Mouse (Mus musculus) forebrain, embryonic 16.5 days (tissue): ENCODE results near the gene Kcna6. TPM values are rescaled to one million over a fixed set of nuclear protein-coding genes. Genes with fewer than 3 reads are reported as not detected.
A peak's percentile ranks its signal among the peaks of the same experiment; 100 is the strongest.

Experiments used
- ATAC-seq: fragments of 200-750 bp; cut with Nextera tagmentation; 2 replicates; pipeline ENCODE4 v1.8.0; 2017; ENCODE audit warnings: mild to moderate bottlenecking, moderate library complexity
- H3K27ac ChIP-seq: fragments of 300-500 bp; sonication (generic); 2 replicates; pipeline ENCODE4 v1.5.1; 2014; ENCODE audit warnings: low read length, control low read depth
- H3K27me3 ChIP-seq: fragments of 300-500 bp; sonication (generic); replicated peaks from 2 replicates; pipeline ENCODE4 v1.6.1; 2014; ENCODE audit warnings: low read length; ENCODE audit not compliant: control insufficient read depth, insufficient read depth
- H3K36me3 ChIP-seq: fragments of 300-500 bp; sonication (generic); 2 replicates; pipeline ENCODE4 v1.6.1; 2014; ENCODE audit not compliant: control insufficient read depth, insufficient read depth
- H3K4me1 ChIP-seq: fragments of 300-500 bp; sonication (generic); replicated peaks from 2 replicates; pipeline ENCODE4 v1.6.1; 2014; ENCODE audit warnings: low read length; ENCODE audit not compliant: control insufficient read depth, insufficient read depth
- H3K4me2 ChIP-seq: fragments of 300-500 bp; sonication (generic); 2 replicates; pipeline ENCODE4 v1.6.1; 2014; ENCODE audit warnings: mild to moderate bottlenecking, low read length, control low read depth
- H3K4me3 ChIP-seq: fragments of 300-500 bp; sonication (generic); replicated peaks from 2 replicates; pipeline ENCODE4 v1.5.1; 2014; ENCODE audit warnings: mild to moderate bottlenecking, low read length, control low read depth
- H3K9ac ChIP-seq: fragments of 300-500 bp; sonication (generic); replicated peaks from 2 replicates; pipeline ENCODE4 v1.6.1; 2014; ENCODE audit warnings: low read depth, low read length, control low read depth
- H3K9me3 ChIP-seq: fragments of 300-500 bp; sonication (generic); 2 replicates; pipeline ENCODE4 v1.6.1; 2016; ENCODE audit warnings: low read length; ENCODE audit not compliant: control insufficient read depth
- WGBS: fragments of 180-500 bp; shearing (Covaris S2); extraction: QIAGEN DNeasy Blood & Tissue Kit; methylation state at CpG from one replicate; pipeline ENCODE4 v1.1.7; 2014; 5-methylcytosine and 5-hydroxymethylcytosine counted together
- polyA plus RNA-seq: library from polyadenylated mRNA; unstranded; fragments of >200 nt; fragmentation: Nextera tagmentation; extraction: Ambion mirVana; gene quantifications from 2 replicates; pipeline ENCODE4 v1.2.1, GENCODE M21; 2015

The Kcna6 gene
- polyA plus RNA-seq, 1 experiment from 2014 or later = 16.8 TPM

DNA sequence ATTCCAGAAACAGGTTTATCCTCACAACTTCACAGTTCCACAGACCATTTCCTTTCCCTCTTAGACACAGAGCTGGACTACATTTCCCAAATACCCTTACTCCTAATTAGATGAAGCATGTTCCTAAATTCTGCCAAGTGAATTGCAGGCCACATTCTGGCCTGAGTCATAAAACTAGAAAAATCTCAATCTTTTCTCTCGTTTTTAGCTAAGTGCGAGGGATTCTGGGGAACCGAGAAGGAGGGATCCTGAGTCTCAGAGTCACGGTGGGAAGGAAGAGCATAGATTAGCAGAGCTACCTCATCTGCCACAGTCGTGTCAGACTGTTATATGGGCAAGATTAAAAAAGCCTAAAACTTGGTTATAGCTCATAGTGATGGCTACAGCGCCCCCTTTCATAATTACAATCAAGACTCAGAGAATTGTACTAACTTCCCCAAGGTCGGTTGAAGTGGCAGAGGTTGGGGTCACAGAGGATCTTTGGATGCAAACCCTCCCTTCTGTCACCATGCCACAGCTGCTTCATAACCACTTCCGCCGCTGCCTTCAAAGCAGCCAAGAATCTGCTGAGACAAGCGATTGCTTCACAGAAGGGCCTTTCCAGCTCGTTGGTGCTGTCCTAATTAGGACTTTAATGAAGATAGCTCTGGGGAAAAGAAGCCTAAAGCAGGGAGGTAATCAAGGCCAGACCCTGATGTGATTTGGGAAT is 28.6 kb upstream of the Kcna6 start:
- WGBS = 54% methylated on average over 11 of the region's 11 CpGs
- H3K9me3 ChIP-seq = no peaks in the 10 kb centered on the region

DNA sequence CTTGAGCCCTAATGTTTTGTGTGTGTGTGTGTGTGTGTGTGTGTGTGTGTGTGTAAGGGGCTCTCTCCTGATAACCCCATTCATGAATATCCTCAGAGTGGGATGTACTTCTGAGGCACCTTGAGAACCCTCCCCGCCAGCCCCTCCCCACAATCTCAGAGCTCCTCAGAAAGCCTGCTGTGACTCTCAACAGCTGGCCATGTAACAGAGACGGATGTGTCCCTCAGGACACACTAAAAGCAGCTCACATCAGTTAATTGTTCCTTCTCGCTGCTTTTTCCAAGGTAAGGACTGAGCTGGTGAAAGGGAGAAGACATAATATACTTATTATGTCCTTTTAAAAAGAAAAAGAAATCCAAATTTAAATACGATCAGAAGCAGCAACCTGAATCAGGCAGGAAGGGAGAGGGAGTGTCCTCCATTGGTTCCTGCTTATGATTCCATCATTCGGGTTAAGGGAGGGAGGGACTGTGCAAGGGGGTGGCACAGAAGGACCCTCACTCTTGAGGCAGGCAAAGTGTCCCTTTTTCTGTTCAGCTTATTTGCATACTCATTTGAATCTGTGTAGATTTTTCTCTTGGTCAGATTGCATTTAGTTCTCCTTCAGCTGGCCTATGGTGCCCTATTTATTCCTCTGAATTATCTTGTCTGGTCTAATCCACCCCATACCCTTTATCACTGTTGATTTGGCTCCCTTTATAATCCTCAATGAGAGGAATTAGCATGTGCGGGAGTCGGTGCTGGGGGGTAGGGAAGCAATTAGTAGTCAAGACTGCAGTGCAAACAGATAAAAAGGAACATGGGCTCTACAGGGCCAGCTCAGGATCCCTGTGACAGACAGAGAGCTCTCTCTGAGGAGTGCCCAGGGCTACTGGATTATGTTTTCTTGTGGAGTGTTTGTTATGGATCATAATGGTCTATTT is 27.4 kb upstream of the Kcna6 start:
- no peaks in the 10 kb centered on the region for H3K36me3 ChIP-seq
- peak overlapping the region; percentile 48 for H3K27ac ChIP-seq
- H3K4me1 ChIP-seq = peaks cover 27% of the 10 kb centered on the region
- WGBS = 10% methylated on average over 7 of the region's 7 CpGs
- ATAC-seq = peak; percentile 63
- H3K4me2 ChIP-seq = no peak overlapping the region
- no peaks in the 10 kb centered on the region for H3K27me3 ChIP-seq
- no peak overlapping the region for H3K4me3 ChIP-seq
- H3K9me3 ChIP-seq = no peaks in the 10 kb centered on the region
- no peak overlapping the region for H3K9ac ChIP-seq

More for the DNA sequence above, 28.6 kb upstream of the Kcna6 start:
- Histone ChIP-seq H3K36me3 (no peaks in the 10 kb centered on the region), H3K27ac (peak overlapping the region; percentile 27; the same call in 1 of the 2 replicates), H3K27me3 (no peaks in the 10 kb centered on the region), H3K9ac (no peak overlapping the region), H3K4me1 (peaks cover 27% of the 10 kb centered on the region), H3K4me3 (no peak overlapping the region), H3K4me2 (no peak overlapping the region)
- ATAC-seq = no peak

DNA sequence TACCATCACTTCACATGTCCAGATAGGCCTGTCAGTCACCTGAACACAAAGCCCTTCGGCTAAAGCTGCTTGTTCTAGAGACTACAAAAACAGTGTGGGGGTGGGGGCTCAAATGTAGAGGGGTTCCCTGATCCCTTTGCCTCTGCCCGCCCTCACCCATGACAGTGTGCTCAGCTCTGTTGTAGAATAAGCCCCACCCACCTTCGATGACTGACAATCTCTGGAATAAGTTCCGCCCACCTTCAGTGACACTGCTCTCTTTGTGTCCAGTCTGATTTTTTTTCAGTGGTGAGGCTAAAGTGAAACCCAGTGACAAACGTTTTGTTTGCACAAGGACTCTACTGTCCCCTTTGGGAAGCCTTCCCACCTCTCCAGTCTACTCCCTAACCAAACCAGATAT is 26.1 kb upstream of the Kcna6 start:
- no peak overlapping the region for H3K9ac ChIP-seq
- peaks cover 27% of the 10 kb centered on the region for H3K4me1 ChIP-seq
- H3K27ac ChIP-seq = no peak overlapping the region
- no peak overlapping the region for H3K4me3 ChIP-seq
- ATAC-seq = no peak
- no peaks in the 10 kb centered on the region for H3K27me3 ChIP-seq
- H3K36me3 ChIP-seq = no peaks in the 10 kb centered on the region
- no peak overlapping the region for H3K4me2 ChIP-seq
- 52% methylated on average over 5 of the region's 5 CpGs for WGBS
- no peaks in the 10 kb centered on the region for H3K9me3 ChIP-seq

DNA sequence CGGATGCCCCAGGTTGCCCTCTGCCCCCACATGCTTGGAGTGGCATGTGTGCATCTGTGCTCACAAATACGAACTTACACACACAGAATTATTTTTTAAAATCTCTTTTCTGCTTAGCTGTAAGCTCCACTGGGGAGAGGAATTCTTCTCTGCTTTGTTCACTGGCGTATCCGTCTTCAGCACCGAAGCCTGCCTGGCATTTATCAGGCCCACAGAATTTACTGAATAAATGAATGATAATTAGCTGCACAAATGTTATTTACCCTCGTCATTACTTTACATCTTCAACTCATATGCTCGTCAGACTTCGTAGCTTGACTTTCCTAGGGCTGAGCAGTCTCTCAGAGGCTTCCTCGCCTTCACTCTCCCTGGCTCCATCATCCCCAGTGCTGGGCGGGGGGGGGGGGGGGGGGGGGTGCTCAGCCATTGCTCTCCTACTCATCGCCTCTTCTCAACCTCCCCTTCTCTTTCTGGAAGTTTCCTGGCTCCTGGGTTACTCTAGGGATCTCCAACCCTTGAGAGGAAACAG is 24.2 kb upstream of the Kcna6 start:
- peak overlapping the region; percentile 44 for H3K9ac ChIP-seq
- WGBS = 38% methylated on average over 11 of the region's 11 CpGs
- no peaks in the 10 kb centered on the region for H3K36me3 ChIP-seq
- no peaks in the 10 kb centered on the region for H3K9me3 ChIP-seq
- peak overlapping the region; percentile 77 for H3K27ac ChIP-seq
- no peaks in the 10 kb centered on the region for H3K27me3 ChIP-seq
- peak; percentile 69 for ATAC-seq
- peaks cover 27% of the 10 kb centered on the region for H3K4me1 ChIP-seq
- no peak overlapping the region for H3K4me2 ChIP-seq
- H3K4me3 ChIP-seq = no peak overlapping the region

DNA sequence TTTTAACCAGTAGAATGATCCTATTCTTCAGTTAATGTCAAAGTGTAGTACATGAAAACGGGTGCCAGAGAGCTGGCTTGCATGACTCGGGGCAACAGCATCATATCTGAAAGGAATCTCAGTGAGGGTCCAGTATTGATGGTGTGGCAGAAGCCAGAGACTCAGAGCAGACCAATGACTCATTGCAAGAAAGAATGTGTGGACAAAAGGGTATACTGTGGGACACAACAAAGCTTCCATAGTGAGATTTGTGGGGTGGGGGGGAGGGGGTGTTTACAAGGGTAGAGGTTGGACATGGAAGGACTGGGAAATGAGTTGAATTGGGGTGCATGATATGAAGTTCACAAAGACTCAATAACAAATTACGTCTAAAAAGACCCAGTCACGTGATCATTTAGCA is 20.9 kb upstream of the Kcna6 start:
- Histone ChIP-seq H3K4me3 (no peak overlapping the region), H3K9ac (no peak overlapping the region), H3K27ac (no peak overlapping the region), H3K4me2 (no peak overlapping the region), H3K9me3 (no peaks in the 10 kb centered on the region), H3K4me1 (peaks cover 8% of the 10 kb centered on the region), H3K36me3 (no peaks in the 10 kb centered on the region), H3K27me3 (no peaks in the 10 kb centered on the region)
- no peak for ATAC-seq
- WGBS = 83% methylated on average over 4 of the region's 4 CpGs

DNA sequence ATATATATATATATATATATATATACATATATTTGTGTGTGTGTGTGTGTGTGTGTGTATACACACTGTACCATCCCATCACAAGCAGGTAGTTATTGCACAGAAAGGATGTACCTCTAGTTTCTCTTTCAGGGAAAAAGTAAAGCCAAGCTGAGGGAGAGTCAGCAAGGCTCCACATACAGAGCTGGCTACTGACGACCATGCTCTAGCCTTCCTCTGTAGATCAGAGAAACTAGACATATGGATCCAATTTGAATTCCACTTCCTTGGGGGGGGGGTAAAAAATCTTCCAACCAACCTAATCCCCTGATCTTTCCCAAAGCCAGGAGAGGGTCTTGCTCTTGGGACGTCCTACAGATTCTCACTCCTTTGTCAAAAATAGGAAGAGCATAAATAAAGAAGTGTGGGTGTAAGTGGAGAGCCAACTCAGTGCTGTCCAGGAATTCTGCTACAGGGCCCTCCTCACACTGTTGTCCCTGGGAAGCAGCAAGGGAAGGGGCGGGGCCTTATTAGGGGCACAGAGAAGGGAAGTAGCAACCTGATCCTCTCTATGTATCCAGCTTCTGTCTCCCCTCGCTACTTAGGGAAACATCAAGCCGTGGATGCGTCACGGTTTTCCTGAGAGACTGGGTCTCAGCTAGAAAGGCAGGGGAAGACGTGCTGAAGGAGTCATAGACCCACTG is 15.4 kb upstream of the Kcna6 start:
- Histone ChIP-seq H3K9ac (no peak overlapping the region), H3K4me2 (no peak overlapping the region), H3K9me3 (no peaks in the 10 kb centered on the region), H3K27me3 (no peaks in the 10 kb centered on the region), H3K36me3 (no peaks in the 10 kb centered on the region), H3K4me3 (no peak overlapping the region), H3K27ac (no peak overlapping the region), H3K4me1 (no peaks in the 10 kb centered on the region)
- WGBS = 36% methylated on average over 8 of the region's 8 CpGs
- ATAC-seq = no peak

DNA sequence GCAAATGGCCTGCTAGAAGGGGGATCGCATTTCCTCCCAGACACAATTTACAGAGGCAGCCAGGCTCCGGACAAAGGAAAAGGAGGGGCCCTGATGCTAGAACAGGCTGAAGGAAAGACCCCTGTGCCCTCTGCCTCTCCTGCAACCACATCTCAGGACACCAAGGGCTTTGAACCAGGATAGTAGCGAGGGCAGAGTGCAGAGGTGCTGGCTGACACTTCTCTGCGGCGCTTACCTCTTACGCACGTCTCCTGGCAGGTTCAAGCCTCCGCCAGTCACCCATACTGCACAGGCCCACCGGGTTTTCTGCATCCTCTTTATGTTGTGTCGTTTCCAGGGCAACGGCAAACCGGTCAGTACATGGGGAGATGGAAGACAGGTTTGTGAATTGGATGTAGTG is 12.0 kb upstream of the Kcna6 start:
- WGBS = 39% methylated on average over 12 of the region's 12 CpGs
- no peak overlapping the region for H3K4me3 ChIP-seq

DNA sequence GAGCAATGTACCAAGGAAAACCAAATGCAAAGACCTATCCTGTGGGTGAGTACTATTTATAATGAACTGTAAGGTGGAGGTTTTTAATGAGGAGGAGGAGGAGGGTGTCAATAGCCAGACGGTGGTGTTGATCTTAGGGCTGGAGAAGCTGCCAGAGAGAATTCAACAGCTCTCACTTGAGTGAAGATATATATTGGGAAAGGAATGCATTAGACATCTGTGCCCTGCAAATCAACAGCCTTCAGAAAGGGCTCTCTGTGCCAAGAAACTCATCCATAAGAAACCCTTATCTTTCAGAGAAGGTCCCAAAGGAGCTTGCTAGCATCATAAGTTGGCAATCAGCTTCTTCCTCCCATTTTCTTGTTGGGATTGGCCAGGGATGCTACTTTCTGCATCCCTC is 5.4 kb upstream of the Kcna6 start:
- Histone ChIP-seq H3K9me3 (no peaks in the 10 kb centered on the region), H3K36me3 (no peaks in the 10 kb centered on the region), H3K27me3 (no peaks in the 10 kb centered on the region), H3K4me2 (no peak overlapping the region), H3K9ac (no peak overlapping the region), H3K27ac (no peak overlapping the region), H3K4me1 (peaks cover 3% of the 10 kb centered on the region; the same call in 1 of the 2 replicates), H3K4me3 (no peak overlapping the region)
- ATAC-seq = no peak
- WGBS = 39% methylated on average over 1 of the region's 1 CpGs

More for the DNA sequence above, 12.0 kb upstream of the Kcna6 start:
- no peaks in the 10 kb centered on the region for H3K27me3 ChIP-seq
- no peak overlapping the region for H3K27ac ChIP-seq
- no peaks in the 10 kb centered on the region for H3K4me1 ChIP-seq
- no peak overlapping the region for H3K4me2 ChIP-seq
- H3K9me3 ChIP-seq = no peaks in the 10 kb centered on the region
- H3K36me3 ChIP-seq = no peaks in the 10 kb centered on the region
- H3K9ac ChIP-seq = no peak overlapping the region
- peak; percentile 61; the same call in 1 of the 2 replicates for ATAC-seq

DNA sequence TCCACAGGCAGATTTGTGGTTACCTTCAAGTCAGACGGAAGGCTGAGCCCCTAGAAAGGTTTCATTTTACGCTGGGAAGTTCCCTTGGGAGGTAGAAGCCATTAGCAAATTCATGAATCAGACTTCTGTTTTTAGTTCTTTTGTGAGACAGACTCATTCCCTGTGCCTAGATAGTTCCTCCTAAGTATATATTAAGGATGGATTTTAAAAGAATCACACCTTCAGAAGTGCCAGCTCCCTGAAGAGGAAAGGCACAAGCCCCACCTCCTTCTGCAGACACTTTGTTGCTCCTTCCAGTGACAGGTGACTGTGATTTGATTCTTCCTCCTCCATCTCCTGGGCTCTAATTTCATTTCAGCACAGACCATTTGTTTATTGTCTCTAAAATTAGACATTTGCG is 2.1 kb upstream of the Kcna6 start:
- Histone ChIP-seq H3K9me3 (no peaks in the 10 kb centered on the region), H3K9ac (no peak overlapping the region), H3K27ac (no peak overlapping the region), H3K27me3 (peaks cover 2% of the 10 kb centered on the region; the same call in 1 of the 2 replicates), H3K4me3 (no peak overlapping the region), H3K4me1 (peaks cover 15% of the 10 kb centered on the region), H3K4me2 (no peak overlapping the region), H3K36me3 (no peaks in the 10 kb centered on the region)
- ATAC-seq = no peak
- WGBS = 63% methylated on average over 3 of the region's 3 CpGs
